Mouse (Mus musculus) megakaryocyte, embryonic 14.5 days (primary cell): ENCODE results near the gene Hoxb13.

ENCODE experiments used
- FLI1 ChIP-seq: IDR thresholded peaks from 2 replicates; pipeline ENCODE4 v1.6.1; 2012; ENCODE audit warnings: low read length, inconsistent platforms, mixed read lengths
- GATA1 ChIP-seq: IDR thresholded peaks from 3 replicates; pipeline ENCODE4 v1.6.1; 2012; ENCODE audit warnings: mixed read lengths, low read length, inconsistent platforms, borderline replicate concordance

- TF ChIP-seq GATA1 (no peak), FLI1 (no peak)
Observed at GRCm38 (mm10) chr11:96184233-96184632, 9.9 kb upstream of the Hoxb13 start.
